Mouse (Mus musculus): ENCODE results near the gene Evx1. TPM values are rescaled to one million over a fixed set of nuclear protein-coding genes. Genes with fewer than 3 reads are reported as not detected.
A peak's percentile ranks its signal among the peaks of the same experiment; 100 is the strongest.
"Not testable (repeated sequence)": the region's sequence is repeated elsewhere in the genome, so short reads cannot be mapped to it uniquely, and the experiment has no call there.

Gene Evx1
- total and polyA plus RNA-seq, 2 experiments from 2014 or later = not detected

DNA sequence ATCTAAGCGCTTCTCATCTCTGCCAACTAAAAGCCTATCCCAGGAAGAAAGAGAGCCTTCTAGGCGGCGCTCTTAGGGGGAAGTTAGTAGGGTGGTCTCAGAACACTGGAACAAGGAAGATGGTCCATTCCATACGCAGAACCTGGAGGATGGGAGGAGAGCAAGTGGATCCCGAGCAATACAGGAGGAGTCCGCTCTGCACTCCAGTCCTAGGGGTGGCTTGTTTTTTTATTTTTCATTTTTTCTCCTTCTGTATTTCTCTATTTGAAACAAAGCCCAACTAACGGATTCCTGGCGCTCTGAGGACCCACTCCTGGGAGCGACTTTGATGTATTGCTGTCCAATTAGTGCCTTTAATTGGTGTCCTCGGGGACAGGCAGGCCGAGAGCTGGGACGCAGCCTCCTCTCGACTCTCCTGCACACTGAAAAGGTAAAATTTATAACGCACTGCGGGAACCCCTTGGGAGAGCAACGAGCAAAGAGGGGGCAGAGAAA, 9.5 kb downstream of the Evx1 start:
- Histone ChIP-seq H3K4me3 (ENCODE audit: low read depth, low read length) (no peak overlapping the region), H3K9ac (no peak overlapping the region), H3K4me1 (ENCODE audit: insufficient read depth) (no peaks in the 10 kb centered on the region), H3K4me2 (ENCODE audit: low read depth) (no peak overlapping the region), H3K27me3 (ENCODE audit: insufficient read depth, low read length) (peaks cover 74% of the 10 kb centered on the region), H3K9me3 (ENCODE audit: low read length) (no peaks in the 10 kb centered on the region), H3K27ac (ENCODE audit: low read depth, low read length) (no peak overlapping the region), H3K36me3 (ENCODE audit: insufficient read depth) (no peaks in the 10 kb centered on the region)
- TF ChIP-seq CTCF (IDR thresholded peaks at IDR 0.05; ENCODE audit: low read depth) = no peak
- no peak for ATAC-seq
- under 1% methylated on average over 16 of the region's 16 CpGs for WGBS
- DNase-seq = no peak

DNA sequence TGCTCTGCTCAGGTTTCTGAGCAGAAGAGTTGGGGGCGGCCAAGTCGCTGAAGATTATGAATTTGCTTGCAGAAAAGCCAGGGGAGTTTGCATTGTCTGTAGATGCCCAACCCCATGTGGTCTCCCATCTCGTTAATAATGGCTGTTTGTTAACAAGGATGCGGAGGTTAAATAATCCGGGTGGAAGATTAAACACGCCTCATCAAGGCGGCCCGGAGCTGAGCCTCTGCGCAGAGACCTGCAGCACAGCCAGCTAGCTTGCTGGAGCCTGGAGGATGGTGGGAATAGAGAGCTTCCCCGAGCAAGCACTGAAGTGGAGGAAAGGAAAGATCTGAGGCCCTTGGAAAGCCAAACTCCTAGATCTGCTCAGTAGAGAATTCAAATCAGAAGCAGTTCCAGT, 10.0 kb downstream of the Evx1 start:
- 3% methylated on average over 10 of the region's 10 CpGs for WGBS
- no peak overlapping the region for H3K9ac ChIP-seq
- no peaks in the 10 kb centered on the region for H3K4me1 ChIP-seq (ENCODE audit: insufficient read depth)
- no peak overlapping the region for H3K4me3 ChIP-seq (ENCODE audit: low read depth, low read length)
- H3K4me2 ChIP-seq (ENCODE audit: low read depth) = no peak overlapping the region
- H3K9me3 ChIP-seq (ENCODE audit: low read length) = no peaks in the 10 kb centered on the region
- DNase-seq (no peak), ATAC-seq (no peak)
- no peak for TF ChIP-seq CTCF (IDR thresholded peaks at IDR 0.05; ENCODE audit: low read depth)
- peaks cover 71% of the 10 kb centered on the region for H3K27me3 ChIP-seq (ENCODE audit: insufficient read depth, low read length)
- H3K36me3 ChIP-seq (ENCODE audit: insufficient read depth) = no peaks in the 10 kb centered on the region
- H3K27ac ChIP-seq (ENCODE audit: low read depth, low read length) = no peak overlapping the region

DNA sequence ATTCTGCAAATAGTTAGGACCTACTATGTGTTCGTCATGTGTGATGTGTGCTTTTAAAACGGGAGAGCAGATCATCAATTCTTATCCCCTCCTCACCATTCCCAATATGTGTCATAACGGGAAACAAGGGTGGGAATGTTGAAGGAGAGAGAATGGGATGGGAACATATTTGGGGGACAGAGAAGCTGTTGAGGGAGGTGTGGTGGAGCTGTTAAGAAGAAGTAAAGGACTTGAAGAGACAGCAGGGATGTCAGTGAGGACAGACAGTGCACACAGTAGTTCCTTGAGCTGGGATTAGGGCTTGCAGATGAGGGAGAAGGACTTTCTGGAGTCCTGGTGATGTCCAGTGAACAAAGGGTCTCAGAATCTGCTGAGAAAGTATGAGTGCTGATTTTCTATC, 10.8 kb downstream of the Evx1 start:
- Histone ChIP-seq H3K9me3 (ENCODE audit: low read length) (no peaks in the 10 kb centered on the region), H3K4me1 (ENCODE audit: insufficient read depth) (no peaks in the 10 kb centered on the region), H3K27ac (ENCODE audit: low read depth, low read length) (no peak overlapping the region), H3K4me3 (ENCODE audit: low read depth, low read length) (no peak overlapping the region), H3K9ac (no peak overlapping the region), H3K36me3 (ENCODE audit: insufficient read depth) (no peaks in the 10 kb centered on the region), H3K27me3 (ENCODE audit: insufficient read depth, low read length) (peaks cover 63% of the 10 kb centered on the region), H3K4me2 (ENCODE audit: low read depth) (no peak overlapping the region)
- TF ChIP-seq CTCF (IDR thresholded peaks at IDR 0.05; ENCODE audit: low read depth) = no peak
- DNase-seq (no peak), ATAC-seq (no peak)
- WGBS = 44% methylated on average over 3 of the region's 3 CpGs

DNA sequence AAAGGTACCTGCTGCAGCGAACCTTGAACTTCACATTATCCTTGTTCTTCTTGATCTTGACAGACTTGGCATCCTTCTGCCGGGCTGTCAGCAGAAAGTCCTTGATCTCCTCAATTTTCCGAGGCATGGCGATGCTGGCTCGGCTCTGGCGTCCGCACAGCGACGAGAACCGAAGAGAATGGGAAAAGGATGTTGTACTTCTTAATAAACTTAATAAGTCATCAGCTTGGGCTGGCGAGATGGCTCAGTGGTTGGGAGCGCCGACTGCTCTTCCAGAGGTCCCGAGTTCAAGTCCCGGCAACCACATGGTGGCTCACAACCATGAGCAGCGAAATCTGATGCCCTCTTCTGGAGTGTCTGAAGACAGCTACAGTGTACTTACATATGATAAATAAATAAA, 33.5 kb downstream of the Evx1 start:
- H3K36me3 ChIP-seq (ENCODE audit: insufficient read depth); H3K27ac ChIP-seq (ENCODE audit: low read depth, low read length); H3K4me1 ChIP-seq (ENCODE audit: insufficient read depth); DNase-seq; H3K9me3 ChIP-seq (ENCODE audit: low read length); H3K27me3 ChIP-seq (ENCODE audit: insufficient read depth, low read length); ATAC-seq; H3K4me2 ChIP-seq (ENCODE audit: low read depth); H3K4me3 ChIP-seq (ENCODE audit: low read depth, low read length); H3K9ac ChIP-seq: not testable (repeated sequence)
- WGBS = 91% methylated on average over 16 of the region's 16 CpGs

DNA sequence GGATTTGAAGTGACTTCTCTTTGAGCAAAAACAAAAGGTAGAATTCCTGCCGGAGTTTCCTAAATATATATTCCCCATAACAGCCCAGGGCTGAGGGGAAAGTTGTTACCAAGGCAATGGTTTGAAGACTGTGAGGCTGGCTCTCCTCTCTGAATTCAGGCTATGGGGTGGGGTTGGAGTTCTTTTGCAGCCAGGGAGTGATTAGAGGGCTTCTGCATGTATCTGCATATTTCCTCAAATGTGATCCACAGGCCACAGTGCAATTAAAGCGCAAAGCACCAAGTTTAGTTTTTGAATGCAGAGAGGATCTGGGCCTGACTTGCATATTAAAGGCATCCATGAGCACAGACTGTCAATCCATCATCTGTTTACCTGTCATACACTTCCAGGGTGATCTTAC, 52.7 kb downstream of the Evx1 start:
- ATAC-seq (peak; percentile 43; the same call in 1 of the 2 replicates), DNase-seq (peak; percentile 20)
- H3K27ac ChIP-seq (ENCODE audit: low read depth, low read length) = no peak overlapping the region
- no peak overlapping the region for H3K4me3 ChIP-seq (ENCODE audit: low read depth, low read length)
- H3K4me1 ChIP-seq (ENCODE audit: insufficient read depth) = peaks cover 5% of the 10 kb centered on the region
- no peaks in the 10 kb centered on the region for H3K27me3 ChIP-seq (ENCODE audit: insufficient read depth, low read length)
- WGBS = 25% methylated on average over 2 of the region's 2 CpGs
- H3K9ac ChIP-seq = no peak overlapping the region
- H3K9me3 ChIP-seq (ENCODE audit: low read length) = no peaks in the 10 kb centered on the region
- no peak for TF ChIP-seq CTCF (IDR thresholded peaks at IDR 0.05; ENCODE audit: low read depth)
- H3K4me2 ChIP-seq (ENCODE audit: low read depth) = 0 out of 2 replicates have a peak overlapping the region, but pooled peaks have one; percentile 20
- H3K36me3 ChIP-seq (ENCODE audit: insufficient read depth) = no peaks in the 10 kb centered on the region

DNA sequence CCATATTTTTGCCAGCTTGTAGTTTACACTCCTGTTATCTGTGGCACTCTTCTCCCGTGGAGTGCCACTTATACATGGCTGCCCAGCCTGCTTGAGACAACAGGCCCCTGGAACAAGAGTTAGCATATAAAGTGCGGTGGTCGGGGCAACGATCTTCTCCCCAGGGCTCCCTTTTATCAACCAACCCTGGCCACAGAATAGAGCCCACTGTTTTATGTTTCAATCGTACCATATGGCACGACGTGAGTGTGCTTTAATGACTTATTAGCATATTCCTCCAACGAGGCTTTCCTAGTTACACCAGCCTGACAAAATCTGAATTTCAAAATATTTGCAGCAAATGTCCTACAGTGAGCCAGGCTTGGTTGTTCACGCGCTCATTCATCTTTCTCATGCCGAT, 53.2 kb downstream of the Evx1 start:
- peak overlapping the region; percentile 20 for H3K4me2 ChIP-seq (ENCODE audit: low read depth)
- H3K36me3 ChIP-seq (ENCODE audit: insufficient read depth) = no peaks in the 10 kb centered on the region
- H3K27me3 ChIP-seq (ENCODE audit: insufficient read depth, low read length) = no peaks in the 10 kb centered on the region
- no peaks in the 10 kb centered on the region for H3K9me3 ChIP-seq (ENCODE audit: low read length)
- H3K4me3 ChIP-seq (ENCODE audit: low read depth, low read length) = no peak overlapping the region
- DNase-seq (peak; percentile 35), ATAC-seq (peak; percentile 76)
- H3K9ac ChIP-seq = no peak overlapping the region
- TF ChIP-seq CTCF (IDR thresholded peaks at IDR 0.05; ENCODE audit: low read depth) = no peak
- no peak overlapping the region for H3K27ac ChIP-seq (ENCODE audit: low read depth, low read length)
- peaks cover 5% of the 10 kb centered on the region for H3K4me1 ChIP-seq (ENCODE audit: insufficient read depth)
- WGBS = 13% methylated on average over 11 of the region's 11 CpGs

DNA sequence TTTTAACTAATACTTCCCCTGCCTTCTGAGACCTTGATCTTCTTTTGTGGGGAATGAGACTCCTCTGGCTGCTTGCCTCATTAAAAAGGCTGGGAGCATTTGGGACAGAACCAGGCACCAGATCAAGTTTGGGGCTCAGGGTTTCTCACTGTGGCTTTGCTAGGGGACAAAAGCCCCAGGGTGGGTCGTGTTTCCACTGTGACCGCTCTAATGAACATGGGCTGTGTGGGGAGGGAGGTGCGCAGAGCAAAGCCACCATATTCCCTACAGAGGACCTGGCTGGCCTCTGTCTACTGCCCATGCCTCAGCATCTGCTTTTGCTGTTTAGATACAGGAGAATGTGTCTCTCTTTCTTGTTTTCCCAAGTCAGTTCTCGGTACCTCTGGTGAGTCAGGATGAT, 53.8 kb downstream of the Evx1 start:
- Histone ChIP-seq H3K4me3 (ENCODE audit: low read depth, low read length) (no peak overlapping the region), H3K9me3 (ENCODE audit: low read length) (no peaks in the 10 kb centered on the region), H3K4me1 (ENCODE audit: insufficient read depth) (peaks cover 5% of the 10 kb centered on the region), H3K27me3 (ENCODE audit: insufficient read depth, low read length) (no peaks in the 10 kb centered on the region), H3K9ac (no peak overlapping the region), H3K36me3 (ENCODE audit: insufficient read depth) (no peaks in the 10 kb centered on the region), H3K27ac (ENCODE audit: low read depth, low read length) (no peak overlapping the region), H3K4me2 (ENCODE audit: low read depth) (peak overlapping the region; percentile 20)
- TF ChIP-seq CTCF (IDR thresholded peaks at IDR 0.05; ENCODE audit: low read depth) = no peak
- DNase-seq (no peak), ATAC-seq (no peak)
- WGBS = 36% methylated on average over 4 of the region's 4 CpGs

Other genes starting within 250 kb of the Evx1 start
- 0.10 TPM in 1 of 2 replicates, not detected in the other for gene Hoxa1, start 155.2 kb upstream of the Evx1 start, total RNA-seq (2014; rRNA removed)
- not detected in 2 replicates for gene Hoxa1, start 155.2 kb upstream of the Evx1 start, polyA plus RNA-seq (2015; fragmentation: Nextera tagmentation; extraction: Ambion mirVana)
- not detected in 2 replicates for gene Hoxa2, start 148.7 kb upstream of the Evx1 start, total RNA-seq (2014; rRNA removed)
- not detected in 2 replicates for gene Hoxa2, start 148.7 kb upstream of the Evx1 start, polyA plus RNA-seq (2015; fragmentation: Nextera tagmentation; extraction: Ambion mirVana)
- gene 5730596B20Rik, start 136.0 kb upstream of the Evx1 start, total RNA-seq (2014; rRNA removed) = not detected in 2 replicates
- gene 5730596B20Rik, start 136.0 kb upstream of the Evx1 start, polyA plus RNA-seq (2015; fragmentation: Nextera tagmentation; extraction: Ambion mirVana) = not detected in 2 replicates
- gene Hoxa4, start 121.7 kb upstream of the Evx1 start, total RNA-seq (2014; rRNA removed) = not detected in 2 replicates
- gene Hoxa4, start 121.7 kb upstream of the Evx1 start, polyA plus RNA-seq (2015; fragmentation: Nextera tagmentation; extraction: Ambion mirVana) = not detected in 2 replicates
- gene Hoxa5, start 108.9 kb upstream of the Evx1 start, total RNA-seq (2014; rRNA removed) = not detected in 2 replicates
- not detected in 2 replicates for gene Hoxa5, start 108.9 kb upstream of the Evx1 start, polyA plus RNA-seq (2015; fragmentation: Nextera tagmentation; extraction: Ambion mirVana)
- not detected in 2 replicates for gene Hoxa6, start 104.8 kb upstream of the Evx1 start, total RNA-seq (2014; rRNA removed)
- not detected in 2 replicates for gene Hoxa6, start 104.8 kb upstream of the Evx1 start, polyA plus RNA-seq (2015; fragmentation: Nextera tagmentation; extraction: Ambion mirVana)
- gene Hoxa3, start 100.2 kb upstream of the Evx1 start, total RNA-seq (2014; rRNA removed) = 0.23 TPM in 1 of 2 replicates, not detected in the other
- gene Hoxa3, start 100.2 kb upstream of the Evx1 start, polyA plus RNA-seq (2015; fragmentation: Nextera tagmentation; extraction: Ambion mirVana) = not detected in 2 replicates
- gene Gm28308, start 100.2 kb upstream of the Evx1 start, total RNA-seq (2014; rRNA removed) = not detected in 2 replicates
- gene Gm28308, start 100.2 kb upstream of the Evx1 start, polyA plus RNA-seq (2015; fragmentation: Nextera tagmentation; extraction: Ambion mirVana) = not detected in 2 replicates
- gene Hoxa7, start 91.6 kb upstream of the Evx1 start, total RNA-seq (2014; rRNA removed) = not detected in 2 replicates
- not detected in 2 replicates for gene Hoxa7, start 91.6 kb upstream of the Evx1 start, polyA plus RNA-seq (2015; fragmentation: Nextera tagmentation; extraction: Ambion mirVana)
- not detected in 2 replicates for gene Hoxa9, start 82.4 kb upstream of the Evx1 start, total RNA-seq (2014; rRNA removed)
- not detected in 2 replicates for gene Hoxa9, start 82.4 kb upstream of the Evx1 start, polyA plus RNA-seq (2015; fragmentation: Nextera tagmentation; extraction: Ambion mirVana)
- gene Hoxa10, start 72.6 kb upstream of the Evx1 start, total RNA-seq (2014; rRNA removed) = not detected in 2 replicates
- not detected in 2 replicates for gene Hoxa10, start 72.6 kb upstream of the Evx1 start, polyA plus RNA-seq (2015; fragmentation: Nextera tagmentation; extraction: Ambion mirVana)
- gene Hoxa11, start 67.7 kb upstream of the Evx1 start, total RNA-seq (2014; rRNA removed) = not detected in 2 replicates
- gene Hoxa11, start 67.7 kb upstream of the Evx1 start, polyA plus RNA-seq (2015; fragmentation: Nextera tagmentation; extraction: Ambion mirVana) = not detected in 2 replicates
- not detected in 2 replicates for gene Hoxa13, start 52.6 kb upstream of the Evx1 start, total RNA-seq (2014; rRNA removed)
- gene Hoxa13, start 52.6 kb upstream of the Evx1 start, polyA plus RNA-seq (2015; fragmentation: Nextera tagmentation; extraction: Ambion mirVana) = not detected in 2 replicates